Mouse (Mus musculus) hindbrain, postnatal 0 days (tissue): ENCODE results near the gene Gm21970. TPM values are rescaled to one million over a fixed set of nuclear protein-coding genes. Genes with fewer than 3 reads are reported as not detected.

Experiments used
- ATAC-seq: fragments of 200-750 bp; cut with Nextera tagmentation; 2 replicates; pipeline ENCODE4 v1.8.0; 2017; ENCODE audit warnings: mild to moderate bottlenecking, moderate TSS enrichment, moderate library complexity
- DNase-seq: peaks from one replicate; pipeline ENCODE4 v3.0.0-alpha.2; 2015; ENCODE audit warnings: low spot score
- H3K27ac ChIP-seq: fragments of 300-500 bp; sonication (generic); 2 replicates; pipeline ENCODE4 v1.5.1; 2014; ENCODE audit warnings: mild to moderate bottlenecking
- H3K27me3 ChIP-seq: fragments of 300-500 bp; sonication (generic); 2 replicates; pipeline ENCODE4 v1.6.1; 2014; ENCODE audit warnings: low read length, mixed read lengths; ENCODE audit not compliant: insufficient read depth
- H3K36me3 ChIP-seq: fragments of 300-500 bp; sonication (generic); 2 replicates; pipeline ENCODE4 v1.6.1; 2014; ENCODE audit warnings: low read length, mixed read lengths; ENCODE audit not compliant: insufficient read depth
- H3K4me1 ChIP-seq: fragments of 300-500 bp; sonication (generic); 2 replicates; pipeline ENCODE4 v1.6.1; 2014; ENCODE audit warnings: antibody characterized with exemption, low read length, mixed read lengths; ENCODE audit not compliant: insufficient read depth
- H3K4me2 ChIP-seq: fragments of 300-500 bp; sonication (generic); 2 replicates; pipeline ENCODE4 v1.6.1; 2014; ENCODE audit warnings: low read depth, mild to moderate bottlenecking, low read length, moderate library complexity, mixed read lengths
- H3K4me3 ChIP-seq: fragments of 300-500 bp; sonication (generic); 2 replicates; pipeline ENCODE4 v1.5.1; 2014; ENCODE audit warnings: low read length
- H3K9ac ChIP-seq: fragments of 300-500 bp; sonication (generic); replicated peaks from 2 replicates; pipeline ENCODE4 v1.6.1; 2014; ENCODE audit warnings: mild to moderate bottlenecking, low read length, moderate library complexity, mixed read lengths
- H3K9me3 ChIP-seq: fragments of 300-500 bp; sonication (generic); 2 replicates; pipeline ENCODE4 v1.6.1; 2016; ENCODE audit warnings: low read length, mixed read lengths
- CTCF ChIP-seq: IDR thresholded peaks from 2 replicates; pipeline ENCODE4 v1.5.1; 2016; ENCODE audit warnings: antibody characterized with exemption, control low read depth, low read depth
- WGBS: fragments of 180-500 bp; shearing (Covaris S2); extraction: QIAGEN DNeasy Blood & Tissue Kit; methylation state at CpG from one replicate; pipeline ENCODE4 v1.1.7; 2014; 5-methylcytosine and 5-hydroxymethylcytosine counted together
- polyA plus RNA-seq: library from polyadenylated mRNA; unstranded; fragments of >200 nt; fragmentation: Nextera tagmentation; extraction: Ambion mirVana; gene quantifications from 2 replicates; pipeline ENCODE4 v1.2.1, GENCODE M21; 2015
- total RNA-seq: library from RNA; depleted of rRNA; stranded (reverse); fragments of >200 nt; gene quantifications from 2 replicates; pipeline ENCODE4 v1.2.3, GENCODE M21; 2014

Gene Gm21970
- total and polyA plus RNA-seq, 2 experiments from 2014 or later = not detected

- H3K36me3 ChIP-seq = peaks cover 2% of the 10 kb centered on the region
- H3K4me3 ChIP-seq = no peak overlapping the region
- no peak for DNase-seq
- H3K4me1 ChIP-seq = no peaks in the 10 kb centered on the region
- no peak for TF ChIP-seq CTCF
- H3K9me3 ChIP-seq = no peaks in the 10 kb centered on the region
- no peak overlapping the region for H3K9ac ChIP-seq
- no peaks in the 10 kb centered on the region for H3K27me3 ChIP-seq
- ATAC-seq = no peak
- no peak overlapping the region for H3K4me2 ChIP-seq
- no peak overlapping the region for H3K27ac ChIP-seq
- WGBS = 89% methylated on average over 12 of the region's 12 CpGs
These were observed 6.5 kb downstream of the Gm21970 start for GRCm38 (mm10) chr16:91398030-91398429.

DNA sequence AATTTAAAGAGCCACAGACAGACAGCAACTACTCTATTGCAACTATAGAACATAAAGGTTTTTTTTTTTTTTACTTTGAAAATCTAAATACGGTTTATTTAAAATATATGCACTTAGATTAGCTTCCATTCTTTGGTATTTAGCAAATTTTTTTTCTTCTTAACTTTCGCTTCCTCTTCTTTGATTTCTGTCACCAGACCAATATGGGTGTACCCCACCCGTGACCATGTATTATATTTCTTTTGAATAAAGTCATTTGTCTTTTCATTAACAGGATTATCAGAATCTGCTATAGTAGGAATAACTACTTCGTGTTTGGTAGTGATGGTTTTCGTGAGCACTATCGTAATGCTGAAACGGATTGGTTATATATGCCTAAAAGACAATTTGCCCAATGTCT is 7.4 kb downstream of the Gm21970 start:
- Histone ChIP-seq H3K4me3 (no peak overlapping the region), H3K4me1 (no peaks in the 10 kb centered on the region), H3K36me3 (no peaks in the 10 kb centered on the region; the same call in none of the 2 replicates), H3K27ac (no peak overlapping the region), H3K4me2 (no peak overlapping the region), H3K9me3 (no peaks in the 10 kb centered on the region), H3K27me3 (no peaks in the 10 kb centered on the region), H3K9ac (no peak overlapping the region)
- ATAC-seq (no peak), DNase-seq (no peak)
- TF ChIP-seq CTCF = no peak
- WGBS = 91% methylated on average over 7 of the region's 7 CpGs

GRCm38 (mm10) chr16:91401569-91402165 is 10.1 kb downstream of the Gm21970 start:
- no peaks in the 10 kb centered on the region for H3K27me3 ChIP-seq
- DNase-seq (no peak), ATAC-seq (no peak)
- H3K4me3 ChIP-seq = no peak overlapping the region
- H3K9ac ChIP-seq = no peak overlapping the region
- no peak overlapping the region for H3K4me2 ChIP-seq
- no peak overlapping the region for H3K27ac ChIP-seq
- no peak for TF ChIP-seq CTCF
- no peaks in the 10 kb centered on the region for H3K9me3 ChIP-seq
- 72% methylated on average over 6 of the region's 6 CpGs for WGBS
- no peaks in the 10 kb centered on the region for H3K36me3 ChIP-seq
- peaks cover 6% of the 10 kb centered on the region for H3K4me1 ChIP-seq

- 59% methylated on average over 9 of the region's 9 CpGs for WGBS
- Histone ChIP-seq H3K4me3 (no peak overlapping the region), H3K9ac (no peak overlapping the region), H3K27me3 (no peaks in the 10 kb centered on the region), H3K36me3 (no peaks in the 10 kb centered on the region), H3K27ac (no peak overlapping the region), H3K9me3 (no peaks in the 10 kb centered on the region), H3K4me2 (no peak overlapping the region), H3K4me1 (peaks cover 8% of the 10 kb centered on the region)
- no peak for TF ChIP-seq CTCF
- ATAC-seq (no peak), DNase-seq (no peak)
These were observed 12.3 kb downstream of the Gm21970 start for GRCm38 (mm10) chr16:91403784-91404183.

- no peak for DNase-seq
- 94% methylated on average over 8 of the region's 8 CpGs for WGBS
These were observed 12.7 kb downstream of the Gm21970 start for GRCm38 (mm10) chr16:91404187-91404586.

GRCm38 (mm10) chr16:91404828-91405577 is 13.5 kb downstream of the Gm21970 start:
- DNase-seq (no peak), ATAC-seq (no peak)
- Histone ChIP-seq H3K9me3 (no peaks in the 10 kb centered on the region), H3K4me1 (peaks cover 8% of the 10 kb centered on the region), H3K36me3 (no peaks in the 10 kb centered on the region), H3K27me3 (no peaks in the 10 kb centered on the region), H3K9ac (no peak overlapping the region), H3K4me3 (no peak overlapping the region), H3K4me2 (no peak overlapping the region), H3K27ac (no peak overlapping the region)
- 71% methylated on average over 10 of the region's 10 CpGs for WGBS
- TF ChIP-seq CTCF = no peak

More at GRCm38 (mm10) chr16:91404187-91404586, 12.7 kb downstream of the Gm21970 start:
- no peak overlapping the region for H3K4me3 ChIP-seq
- H3K4me2 ChIP-seq = no peak overlapping the region
- no peak for TF ChIP-seq CTCF
- no peaks in the 10 kb centered on the region for H3K9me3 ChIP-seq
- no peak overlapping the region for H3K9ac ChIP-seq
- peaks cover 8% of the 10 kb centered on the region for H3K4me1 ChIP-seq
- no peak for ATAC-seq
- H3K27me3 ChIP-seq = no peaks in the 10 kb centered on the region
- H3K36me3 ChIP-seq = no peaks in the 10 kb centered on the region
- no peak overlapping the region for H3K27ac ChIP-seq
